Mouse (Mus musculus) neural tube, embryonic 13.5 days (tissue): Measurements from ENCODE around the gene Capn5. TPM values are rescaled to one million over a fixed set of nuclear protein-coding genes. Genes with fewer than 3 reads are reported as not detected.

Experiments used
- ATAC-seq: fragments of 200-750 bp; cut with Nextera tagmentation; 2 replicates; pipeline ENCODE4 v1.8.0; 2017; ENCODE audit warnings: low read depth, mild to moderate bottlenecking, moderate TSS enrichment, moderate library complexity
- H3K27ac ChIP-seq: fragments of 300-500 bp; sonication (generic); replicated peaks from 2 replicates; pipeline ENCODE4 v1.5.1; 2015; ENCODE audit warnings: moderate library complexity, mild to moderate bottlenecking, inconsistent platforms
- H3K27me3 ChIP-seq: fragments of 300-500 bp; sonication (generic); 2 replicates; pipeline ENCODE4 v1.6.1; 2015; ENCODE audit warnings: mild to moderate bottlenecking, inconsistent platforms
- H3K36me3 ChIP-seq: fragments of 300-500 bp; sonication (generic); 2 replicates; pipeline ENCODE4 v1.6.1; 2015; ENCODE audit warnings: mild to moderate bottlenecking, inconsistent platforms
- H3K4me1 ChIP-seq: fragments of 300-500 bp; sonication (generic); replicated peaks from 2 replicates; pipeline ENCODE4 v1.6.1; 2015; ENCODE audit warnings: inconsistent platforms
- H3K4me2 ChIP-seq: fragments of 300-500 bp; sonication (generic); 2 replicates; pipeline ENCODE4 v1.6.1; 2015; ENCODE audit warnings: inconsistent platforms, mild to moderate bottlenecking, moderate library complexity
- H3K4me3 ChIP-seq: fragments of 300-500 bp; sonication (generic); 2 replicates; pipeline ENCODE4 v1.5.1; 2015; ENCODE audit warnings: mild to moderate bottlenecking, inconsistent platforms
- H3K9ac ChIP-seq: fragments of 300-500 bp; sonication (generic); 2 replicates; pipeline ENCODE4 v1.6.1; 2015; ENCODE audit warnings: moderate library complexity, mild to moderate bottlenecking, inconsistent platforms
- H3K9me3 ChIP-seq: fragments of 300-500 bp; sonication (generic); 2 replicates; pipeline ENCODE4 v1.6.1; 2016; ENCODE audit warnings: inconsistent platforms
- WGBS: fragments of 180-500 bp; shearing (Covaris S2); methylation state at CpG from one replicate; pipeline ENCODE4 v1.1.7; 2015; 5-methylcytosine and 5-hydroxymethylcytosine counted together
- polyA plus RNA-seq: library from polyadenylated mRNA; unstranded; fragments of >200 nt; fragmentation: Nextera tagmentation; extraction: Ambion mirVana; gene quantifications from 2 replicates; pipeline ENCODE4 v1.2.1, GENCODE M21; 2015

Capn5 gene
- polyA plus RNA-seq, 1 experiment from 2014 or later: 20.8 TPM

- WGBS: 91% methylated on average over 11 of the region's 11 CpGs
- ATAC-seq: 0 out of 2 replicates have a peak, but pooled peaks have one; percentile 19
- Histone ChIP-seq H3K4me1 (peaks cover 16% of the 10 kb centered on the region), H3K4me3 (no peak overlapping the region), H3K9ac (peak overlapping the region; percentile 70), H3K27me3 (no peaks in the 10 kb centered on the region), H3K27ac (peak overlapping the region; percentile 46; the same call in 1 of the 2 replicates), H3K4me2 (peak overlapping the region; percentile 55), H3K36me3 (peaks cover 7% of the 10 kb centered on the region), H3K9me3 (no peaks in the 10 kb centered on the region)
Measured at GRCm38 (mm10) chr7:98102488-98102887, 75.6 kb downstream of the Capn5 start.

- H3K4me1 ChIP-seq: peaks cover 11% of the 10 kb centered on the region
- peaks cover 24% of the 10 kb centered on the region for H3K36me3 ChIP-seq
- no peak overlapping the region for H3K27ac ChIP-seq
- no peaks in the 10 kb centered on the region for H3K27me3 ChIP-seq
- no peaks in the 10 kb centered on the region for H3K9me3 ChIP-seq
- 92% methylated on average over 8 of the region's 8 CpGs for WGBS
- H3K4me3 ChIP-seq: no peak overlapping the region
- no peak overlapping the region for H3K4me2 ChIP-seq
- no peak for ATAC-seq
- no peak overlapping the region for H3K9ac ChIP-seq
Measured at GRCm38 (mm10) chr7:98097557-98097956, 80.5 kb downstream of the Capn5 start.

GRCm38 (mm10) chr7:98095852-98096251 is 82.2 kb downstream of the Capn5 start:
- Histone ChIP-seq H3K4me2 (no peak overlapping the region), H3K4me1 (peaks cover 5% of the 10 kb centered on the region; the same call in 1 of the 2 replicates), H3K9ac (no peak overlapping the region), H3K4me3 (no peak overlapping the region), H3K27ac (no peak overlapping the region), H3K27me3 (no peaks in the 10 kb centered on the region), H3K36me3 (peaks cover 36% of the 10 kb centered on the region), H3K9me3 (no peaks in the 10 kb centered on the region)
- 97% methylated on average over 4 of the region's 4 CpGs for WGBS
- no peak for ATAC-seq

GRCm38 (mm10) chr7:98086346-98086745 is 91.7 kb downstream of the Capn5 start:
- no peak for ATAC-seq
- Histone ChIP-seq H3K4me2 (no peak overlapping the region), H3K9me3 (no peaks in the 10 kb centered on the region), H3K9ac (no peak overlapping the region), H3K4me1 (peaks cover 25% of the 10 kb centered on the region), H3K27me3 (no peaks in the 10 kb centered on the region), H3K27ac (no peak overlapping the region), H3K36me3 (0 out of 2 replicates have a peak, but pooled peaks cover 3% of the 10 kb centered on the region), H3K4me3 (no peak overlapping the region)
- WGBS: 51% methylated on average over 2 of the region's 2 CpGs

- WGBS: 79% methylated on average over 7 of the region's 7 CpGs
Measured at GRCm38 (mm10) chr7:98085314-98085713, 92.8 kb downstream of the Capn5 start.

GRCm38 (mm10) chr7:98084541-98085293 is 93.4 kb downstream of the Capn5 start:
- Histone ChIP-seq H3K4me1 (peaks cover 25% of the 10 kb centered on the region), H3K4me3 (no peak overlapping the region), H3K27ac (0 out of 2 replicates have a peak overlapping the region, but pooled peaks have one; percentile 28), H3K36me3 (peaks cover 12% of the 10 kb centered on the region), H3K9ac (no peak overlapping the region), H3K4me2 (no peak overlapping the region), H3K27me3 (no peaks in the 10 kb centered on the region), H3K9me3 (no peaks in the 10 kb centered on the region)
- WGBS: 63% methylated on average over 12 of the region's 12 CpGs
- no peak for ATAC-seq

More at GRCm38 (mm10) chr7:98085314-98085713, 92.8 kb downstream of the Capn5 start:
- Histone ChIP-seq H3K27ac (no peak overlapping the region), H3K27me3 (no peaks in the 10 kb centered on the region), H3K9ac (no peak overlapping the region), H3K9me3 (no peaks in the 10 kb centered on the region), H3K36me3 (peaks cover 9% of the 10 kb centered on the region), H3K4me2 (no peak overlapping the region), H3K4me3 (no peak overlapping the region), H3K4me1 (peaks cover 25% of the 10 kb centered on the region)
- no peak for ATAC-seq

- Histone ChIP-seq H3K27me3 (no peaks in the 10 kb centered on the region), H3K9ac (no peak overlapping the region), H3K9me3 (no peaks in the 10 kb centered on the region), H3K4me1 (peaks cover 25% of the 10 kb centered on the region), H3K4me2 (no peak overlapping the region), H3K36me3 (peaks cover 34% of the 10 kb centered on the region), H3K27ac (no peak overlapping the region), H3K4me3 (no peak overlapping the region)
- WGBS: 13% methylated on average over 5 of the region's 5 CpGs
- ATAC-seq: no peak
Measured at GRCm38 (mm10) chr7:98082376-98082775, 95.7 kb downstream of the Capn5 start.

- 87% methylated on average over 11 of the region's 11 CpGs for WGBS
- Histone ChIP-seq H3K9ac (no peak overlapping the region), H3K4me2 (no peak overlapping the region), H3K4me1 (peaks cover 7% of the 10 kb centered on the region), H3K27ac (no peak overlapping the region), H3K9me3 (no peaks in the 10 kb centered on the region), H3K27me3 (no peaks in the 10 kb centered on the region), H3K36me3 (peaks cover 63% of the 10 kb centered on the region), H3K4me3 (no peak overlapping the region)
- no peak for ATAC-seq
Measured at GRCm38 (mm10) chr7:98077453-98077852, 100.6 kb downstream of the Capn5 start.

- no peaks in the 10 kb centered on the region for H3K4me1 ChIP-seq
- no peaks in the 10 kb centered on the region for H3K27me3 ChIP-seq
- no peak overlapping the region for H3K4me3 ChIP-seq
- WGBS: 37% methylated on average over 5 of the region's 5 CpGs
- no peaks in the 10 kb centered on the region for H3K9me3 ChIP-seq
- no peak overlapping the region for H3K9ac ChIP-seq
- no peak overlapping the region for H3K27ac ChIP-seq
- no peak overlapping the region for H3K4me2 ChIP-seq
- ATAC-seq: peak; percentile 61; the same call in 1 of the 2 replicates
- H3K36me3 ChIP-seq: peaks cover 44% of the 10 kb centered on the region
Measured at GRCm38 (mm10) chr7:98071620-98072019, 106.5 kb downstream of the Capn5 start.

Other genes with a start within 250 kb of the Capn5 start
- 13.4 and 14.6 TPM in 2 replicates for gene Myo7a, start 58.8 kb downstream of the Capn5 start, polyA plus RNA-seq
- gene Omp, start 32.8 kb downstream of the Capn5 start, polyA plus RNA-seq: 0.45 and 0.60 TPM in 2 replicates
- 0.24 and 0.36 TPM in 2 replicates for gene B3gnt6, start 21.2 kb upstream of the Capn5 start, polyA plus RNA-seq
- gene Acer3, start 142.9 kb upstream of the Capn5 start, polyA plus RNA-seq: 20.5 and 20.7 TPM in 2 replicates
- 6.9 and 8.1 TPM in 2 replicates for gene Tsku, start 183.1 kb upstream of the Capn5 start, polyA plus RNA-seq